Mouse (Mus musculus) heart, adult 2 months (tissue): ENCODE results near the gene Maml2.

Experiments
- CTCF ChIP-seq: fragments of 200-600 bp; IDR thresholded peaks from 2 replicates; pipeline ENCODE4 v1.8.1; 2022; ENCODE audit warnings: antibody characterized with exemption, mild to moderate bottlenecking, moderate library complexity
- POLR2A ChIP-seq: fragments of 200-500 bp; IDR thresholded peaks from 2 replicates; pipeline ENCODE4 v1.6.1; 2011; ENCODE audit warnings: mild to moderate bottlenecking, low read depth, low read length, control low read depth; ENCODE audit not compliant: insufficient read depth

GRCm38 (mm10) chr9:13430302-13430701 is 132.5 kb downstream of the Maml2 start:
- TF ChIP-seq POLR2A (no peak), CTCF (no peak)
